Mouse (Mus musculus) MN1 (cell line): ENCODE measurements around the gene Nphs2.
"Not testable (repeated sequence)": the region's sequence is repeated elsewhere in the genome, so short reads cannot be mapped to it uniquely, and the experiment has no call there.

Source experiments
- DNase-seq: peaks from one replicate; pipeline ENCODE4 v3.0.0-alpha.2; 2016; ENCODE audit warnings: low spot score

Gene Nphs2

GRCm38 (mm10) chr1:156310630-156311029, at the start of gene Nphs2:
TSS of gene Nphs2 (plus strand) at chr1:156310727.
- no peak for DNase-seq

DNA sequence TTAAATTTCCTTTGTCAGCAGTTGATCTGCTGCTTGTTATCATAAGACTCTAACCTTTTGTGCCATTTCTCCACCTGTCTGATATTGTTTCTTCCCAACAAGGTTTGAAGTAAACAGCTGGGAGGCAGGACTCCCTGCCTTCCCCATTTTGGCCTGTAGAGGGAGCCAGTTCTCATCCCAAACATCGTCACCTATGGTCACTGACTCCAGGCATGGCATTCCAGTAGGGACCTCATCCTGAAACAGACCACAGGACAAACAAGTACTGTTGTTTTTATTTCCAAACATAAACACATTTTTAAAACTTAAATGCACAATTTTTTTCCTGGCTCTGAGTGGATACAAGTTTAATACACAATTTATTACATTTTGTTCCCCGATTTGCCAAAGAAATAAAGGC, 47.2 kb upstream of the Nphs2 start:
- DNase-seq = peak; percentile 72

DNA sequence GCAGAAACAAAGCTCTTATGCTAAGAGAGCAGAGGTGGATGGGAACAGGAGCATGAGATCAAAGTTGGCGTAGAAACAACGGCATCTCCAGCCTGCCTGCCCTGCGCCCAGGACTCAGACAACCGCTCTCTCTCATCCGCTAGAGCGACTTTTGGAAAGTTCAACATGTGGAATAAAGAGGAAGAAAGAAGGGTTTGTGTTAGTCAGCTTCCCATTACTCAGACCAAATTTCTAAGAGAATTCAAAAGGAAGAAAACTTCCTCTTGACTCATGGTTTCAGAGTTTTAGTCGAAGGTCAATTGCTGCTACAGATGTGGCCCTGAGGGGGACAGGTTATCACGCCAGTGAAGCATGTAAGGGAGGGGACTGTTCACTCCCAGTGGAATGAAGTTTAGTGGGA, 46.6 kb upstream of the Nphs2 start:
- no peak for DNase-seq

GRCm38 (mm10) chr1:156268546-156268945, 42.0 kb upstream of the Nphs2 start:
- DNase-seq = not testable (repeated sequence)

DNA sequence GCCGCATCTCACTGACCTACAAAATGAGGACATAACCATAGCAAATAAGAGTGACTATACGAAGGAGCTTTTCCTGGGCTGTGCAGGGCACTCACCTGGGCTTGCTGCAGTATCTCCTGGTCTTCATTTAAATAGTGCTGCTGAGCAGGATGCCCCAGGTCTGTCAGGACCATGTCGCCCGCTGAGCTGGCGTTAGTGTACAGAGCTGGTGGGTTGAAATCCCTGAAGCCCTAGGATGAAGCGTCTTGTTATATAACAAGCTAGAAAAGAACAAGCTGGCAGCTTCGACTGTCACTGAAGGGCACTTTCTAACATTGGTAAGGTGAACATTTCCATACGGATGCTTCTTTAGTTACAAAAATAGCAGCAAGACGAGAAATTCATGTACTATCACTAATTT, 40.1 kb upstream of the Nphs2 start:
- DNase-seq = no peak

- DNase-seq = no peak
Measured at GRCm38 (mm10) chr1:156271654-156272053, 38.9 kb upstream of the Nphs2 start.

- DNase-seq = no peak
Measured at GRCm38 (mm10) chr1:156273647-156274046, 36.9 kb upstream of the Nphs2 start.

- no peak for DNase-seq
Measured at GRCm38 (mm10) chr1:156280131-156280530, 30.4 kb upstream of the Nphs2 start.

- DNase-seq = no peak
Measured at GRCm38 (mm10) chr1:156284207-156284606, 26.3 kb upstream of the Nphs2 start.

DNA sequence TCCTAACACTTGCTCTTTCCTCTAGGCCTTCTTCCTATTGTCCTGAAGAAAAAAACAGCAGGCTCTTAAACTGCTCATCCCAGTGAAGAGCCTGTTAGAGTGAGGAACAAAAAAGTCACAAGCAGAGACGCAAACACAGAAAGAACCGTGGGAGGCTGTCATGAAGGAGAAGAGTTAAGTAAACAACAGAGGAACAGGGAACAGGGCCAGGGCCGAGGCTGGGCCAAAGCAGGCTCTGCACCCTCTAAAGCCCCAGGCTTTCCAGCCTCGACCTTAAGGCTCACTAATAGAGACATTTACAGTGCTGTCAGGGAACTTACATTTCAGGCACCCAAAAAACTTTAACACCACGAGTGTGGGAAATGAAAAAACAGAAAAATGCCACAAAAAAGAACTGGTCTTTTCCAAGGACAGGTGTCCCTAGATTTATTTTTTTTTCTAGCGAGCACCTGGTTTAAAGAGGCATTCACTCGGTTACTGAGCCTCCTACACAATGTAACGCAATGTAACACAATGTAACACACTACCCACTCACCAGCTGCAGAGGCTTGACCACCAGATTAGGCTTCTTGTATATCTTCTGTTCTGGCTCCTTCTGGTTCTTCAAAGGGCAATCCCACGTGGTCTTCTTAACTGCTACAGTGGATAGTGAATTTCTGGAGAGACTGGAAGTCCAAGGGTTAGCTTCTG, 25.5 kb upstream of the Nphs2 start:
- no peak for DNase-seq

- DNase-seq = no peak
Measured at GRCm38 (mm10) chr1:156285541-156285896, 25.0 kb upstream of the Nphs2 start.

GRCm38 (mm10) chr1:156288556-156289221, 21.8 kb upstream of the Nphs2 start:
- no peak for DNase-seq

- DNase-seq = not testable (repeated sequence)
Measured at GRCm38 (mm10) chr1:156289222-156289587, 21.3 kb upstream of the Nphs2 start.

- no peak for DNase-seq
Measured at GRCm38 (mm10) chr1:156290016-156290415, 20.5 kb upstream of the Nphs2 start.

DNA sequence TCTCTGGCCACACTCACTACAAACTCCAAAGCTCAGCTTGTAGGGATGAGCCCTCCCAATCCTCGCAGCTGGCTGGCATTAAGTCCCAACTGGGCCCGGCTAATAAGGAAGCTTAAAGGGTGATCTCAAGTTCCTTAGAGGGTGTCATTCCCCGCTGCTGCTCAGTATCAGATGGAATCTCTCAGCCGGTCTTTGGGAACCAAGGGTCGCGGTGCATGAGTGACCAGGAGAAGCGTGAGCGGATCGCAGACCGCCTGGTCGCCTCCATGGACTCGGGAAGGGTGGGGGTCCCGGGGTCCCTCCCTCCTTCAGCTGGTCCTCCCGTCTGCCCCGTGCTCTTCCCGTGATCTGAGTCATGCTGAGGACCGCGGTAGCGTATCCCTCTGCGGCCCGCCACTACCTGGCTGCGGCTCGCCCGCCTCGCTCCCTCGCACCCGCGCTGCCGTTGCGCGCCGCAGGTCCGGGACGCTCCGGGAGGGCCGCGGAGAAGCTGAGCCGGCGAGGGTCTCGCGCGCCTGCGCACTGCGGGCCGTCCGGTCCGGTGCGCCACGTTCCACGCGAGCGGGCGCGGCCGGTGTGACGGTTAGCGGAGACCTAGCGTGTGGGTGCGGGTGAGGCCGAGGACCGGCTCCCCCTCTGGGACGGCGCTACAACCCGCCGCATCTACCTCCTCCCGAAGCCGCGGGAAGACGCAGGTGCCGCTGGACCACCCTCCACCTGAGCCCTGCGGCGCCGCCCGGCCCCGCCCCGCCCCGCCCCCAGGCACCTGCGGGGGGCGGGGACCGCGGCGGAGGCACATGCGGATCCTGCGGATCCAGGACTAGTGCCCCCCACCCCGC, 7.4 kb upstream of the Nphs2 start, which contains the start of gene Tdrd5:
Gene Tdrd5 (minus strand): TSS at position 754 of the 839 bp plus-strand sequence.
- peak; percentile 37 for DNase-seq

- DNase-seq = no peak
Measured at GRCm38 (mm10) chr1:156308595-156308994, 1.9 kb upstream of the Nphs2 start.

DNA sequence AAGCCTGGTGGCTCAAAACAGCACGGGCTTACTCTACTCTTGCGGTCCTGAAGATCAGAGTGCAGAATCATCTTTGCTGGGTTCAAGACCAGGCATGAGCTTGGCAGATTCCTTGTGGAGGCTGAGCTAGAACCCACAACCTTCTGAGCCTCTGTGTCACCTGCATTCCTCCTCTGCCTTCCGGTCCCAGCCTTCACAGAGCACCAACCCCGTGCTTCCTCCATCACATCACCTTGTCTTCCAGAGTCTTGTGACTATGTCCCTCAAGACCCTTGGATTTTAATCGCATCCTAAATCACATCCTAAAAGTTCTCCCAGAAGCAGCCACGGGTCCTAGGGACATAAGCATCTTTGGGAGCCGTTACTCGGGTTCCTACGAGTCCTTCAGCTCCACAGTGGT, 12.6 kb downstream of the Nphs2 start:
- no peak for DNase-seq

GRCm38 (mm10) chr1:156340847-156341246, 30.3 kb downstream of the Nphs2 start:
- peak; percentile 24 for DNase-seq

DNA sequence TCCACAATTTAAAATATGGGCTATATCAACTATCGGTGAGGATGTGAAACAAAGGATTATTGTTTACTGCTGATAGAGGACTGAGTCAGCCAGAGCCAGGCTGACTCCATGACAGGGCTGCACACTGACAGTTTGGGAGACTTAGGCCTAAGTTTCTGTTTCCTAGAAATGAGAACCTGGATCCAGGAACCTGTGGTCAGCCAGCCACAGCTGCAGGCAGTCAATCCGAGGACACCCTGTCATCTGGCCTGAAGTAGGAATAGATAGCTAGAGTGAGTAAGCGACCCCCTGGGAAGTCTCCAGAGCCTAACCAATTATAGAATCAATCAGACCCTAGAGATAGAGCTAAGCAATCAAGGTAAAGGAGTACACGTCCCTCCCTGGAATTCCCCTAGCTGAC, 33.9 kb downstream of the Nphs2 start:
- no peak for DNase-seq

GRCm38 (mm10) chr1:156345633-156346032, 35.1 kb downstream of the Nphs2 start:
- no peak for DNase-seq

- DNase-seq = no peak
Measured at GRCm38 (mm10) chr1:156349031-156349430, 38.5 kb downstream of the Nphs2 start.

DNA sequence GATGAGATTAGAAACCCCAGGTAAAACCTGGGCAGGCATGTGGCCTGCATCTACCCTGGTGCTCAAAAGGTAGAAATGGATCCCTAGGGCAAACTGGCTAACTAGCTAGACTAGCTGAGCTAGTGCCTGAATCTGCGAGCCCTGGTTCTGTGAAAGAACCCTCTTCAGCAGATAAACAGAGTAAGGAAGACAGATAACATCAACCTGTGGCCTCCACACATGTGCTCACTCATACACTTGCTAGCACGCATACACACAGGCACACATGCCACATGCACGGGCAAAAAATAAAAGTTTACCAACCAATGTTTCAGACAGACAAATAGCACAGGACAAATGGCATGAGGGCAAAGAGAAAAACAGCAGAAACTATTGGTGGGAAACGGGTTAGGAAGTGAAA, 39.9 kb downstream of the Nphs2 start:
- no peak for DNase-seq

DNA sequence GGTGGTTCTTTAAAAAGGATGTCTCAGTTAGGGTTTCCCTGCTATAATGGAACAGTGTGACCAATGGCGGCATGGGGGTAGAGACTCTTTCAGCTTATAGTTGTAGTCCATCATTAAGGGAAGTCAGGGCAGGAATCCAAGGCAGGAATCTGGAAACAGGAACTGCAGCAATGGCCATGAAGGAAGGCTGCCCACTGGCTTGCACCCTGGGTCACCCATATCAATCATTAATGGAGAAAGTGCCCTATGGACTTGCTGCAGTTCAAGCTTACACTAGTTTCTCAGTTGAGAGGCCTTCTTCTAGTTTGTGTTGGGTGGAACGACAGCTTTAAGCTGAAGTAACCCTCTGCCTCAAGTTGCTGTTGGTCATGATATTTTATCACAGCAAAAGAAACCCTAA, 41.9 kb downstream of the Nphs2 start:
- DNase-seq = no peak
